Mouse (Mus musculus): Measurements from ENCODE around the gene Apoc2.

Apoc2 gene

GRCm38 (mm10) chr7:19678901-19679300 lies 1.2 kb upstream of the Apoc2 start:
- DNase-seq (ENCODE audit: low spot score) = no peak

- DNase-seq (ENCODE audit: low spot score) = no peak
These were observed 1.1 kb downstream of the Apoc2 start for GRCm38 (mm10) chr7:19676662-19677061.

DNA sequence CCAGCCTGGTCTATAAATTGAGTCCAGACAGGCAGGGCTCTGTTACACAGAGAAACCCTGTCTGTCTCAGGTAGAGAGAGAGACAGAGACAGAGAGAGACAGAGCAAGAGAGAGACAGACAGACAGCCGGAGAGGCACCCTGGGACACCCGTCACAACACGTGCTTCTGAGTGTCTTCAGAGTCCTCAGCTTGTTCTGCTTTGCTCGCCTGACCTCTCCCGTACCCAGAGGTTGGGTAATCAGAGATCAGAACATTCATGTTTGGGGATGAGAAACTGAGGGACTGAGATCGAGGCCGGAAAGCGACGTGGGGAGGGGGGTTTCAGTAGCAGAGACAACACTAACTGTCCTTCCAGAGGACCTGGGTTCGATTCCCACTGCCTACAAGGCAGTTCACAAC lies 1.9 kb downstream of the Apoc2 start:
- peak; percentile 43 for DNase-seq (ENCODE audit: low spot score)

DNA sequence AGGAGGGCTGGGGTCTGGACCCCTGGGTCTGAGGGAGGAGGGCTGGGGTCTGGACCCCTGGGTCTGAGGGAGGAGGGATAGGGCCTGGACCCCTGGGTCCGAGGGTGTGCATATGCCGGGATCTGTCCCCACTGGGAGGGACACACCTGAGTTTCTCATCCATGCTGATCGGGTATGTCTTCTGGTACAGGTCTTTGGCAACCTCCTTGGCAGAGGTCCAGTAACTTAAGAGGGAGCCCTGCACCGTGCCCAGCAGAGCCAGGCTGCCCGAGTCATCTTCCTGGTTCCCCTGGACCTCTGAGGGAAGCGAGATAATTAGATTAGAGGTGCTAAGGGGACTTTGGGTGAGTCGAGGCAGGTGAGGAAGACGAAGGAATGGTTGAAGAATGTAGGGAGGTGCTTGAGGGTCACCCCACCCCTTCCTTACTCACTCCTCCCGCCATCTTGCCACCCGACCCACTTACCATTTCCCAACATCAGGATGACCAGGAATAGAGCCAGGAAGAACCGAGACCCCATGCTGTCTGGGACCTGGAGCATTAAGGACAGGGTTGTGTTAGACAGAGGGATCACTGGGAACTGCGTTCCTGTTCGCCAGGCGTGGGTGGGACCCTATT lies 4.5 kb downstream of the Apoc2 start:
- no peak for DNase-seq (ENCODE audit: low spot score)

GRCm38 (mm10) chr7:19671511-19671910 lies 6.2 kb downstream of the Apoc2 start:
- DNase-seq (ENCODE audit: low spot score) = no peak

DNA sequence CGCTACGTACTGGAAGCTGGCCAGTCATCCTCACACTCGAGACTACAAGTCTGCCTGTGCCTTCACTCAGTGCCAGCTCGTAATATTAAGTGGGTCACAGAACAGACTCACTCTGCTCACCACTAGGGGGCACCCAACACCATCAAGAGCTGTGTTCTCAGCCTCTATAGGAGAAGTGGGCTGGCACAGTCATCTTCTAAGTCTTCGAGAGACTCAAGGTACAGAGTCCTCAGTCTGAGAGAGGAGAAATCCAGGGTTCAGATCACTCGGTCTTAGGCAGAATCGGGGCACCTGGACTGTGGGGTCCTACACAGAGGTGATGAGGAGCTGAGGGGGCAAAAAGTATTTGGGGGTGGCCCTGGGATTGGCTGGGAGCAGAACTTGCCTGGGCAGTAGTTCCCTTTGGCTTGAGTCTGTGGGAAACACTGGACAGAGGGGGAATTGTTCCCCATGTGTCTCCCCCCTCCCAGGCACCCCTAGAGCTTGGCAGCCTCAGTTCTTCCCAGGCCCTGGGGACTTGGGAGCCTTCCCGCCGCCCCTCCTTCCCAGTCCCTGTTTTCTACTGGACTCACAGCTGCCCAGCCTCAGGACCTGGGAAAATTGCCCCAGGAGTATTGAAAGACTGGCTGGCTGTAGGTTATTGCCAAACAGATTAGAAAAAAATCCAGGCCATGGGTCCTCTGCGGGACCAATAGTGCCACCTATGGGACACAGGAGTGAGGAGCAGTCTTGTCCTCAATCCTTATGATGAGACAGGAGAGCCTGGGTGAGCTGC lies 8.6 kb downstream of the Apoc2 start:
- DNase-seq (ENCODE audit: low spot score) = peak; percentile 97

DNA sequence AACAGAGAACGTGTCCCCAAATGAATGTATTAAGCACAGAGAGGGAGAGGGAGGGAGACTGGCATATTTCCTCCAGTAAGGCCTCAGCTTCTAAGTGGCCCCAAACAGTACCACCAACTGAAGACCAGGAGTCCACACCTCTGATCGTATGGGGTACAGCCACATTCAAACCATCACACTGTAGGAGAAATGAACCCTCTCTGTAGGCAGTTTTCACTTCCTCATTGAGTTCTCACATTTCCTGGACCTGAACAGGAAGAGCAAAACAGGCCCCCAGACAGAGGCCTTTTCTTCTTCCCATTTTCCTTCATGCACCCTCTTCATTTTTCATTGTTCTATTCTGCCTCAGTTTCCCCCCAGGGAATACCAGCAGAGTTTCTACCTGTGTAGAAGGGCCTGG lies 10.3 kb downstream of the Apoc2 start:
- no peak for DNase-seq (ENCODE audit: low spot score)

DNA sequence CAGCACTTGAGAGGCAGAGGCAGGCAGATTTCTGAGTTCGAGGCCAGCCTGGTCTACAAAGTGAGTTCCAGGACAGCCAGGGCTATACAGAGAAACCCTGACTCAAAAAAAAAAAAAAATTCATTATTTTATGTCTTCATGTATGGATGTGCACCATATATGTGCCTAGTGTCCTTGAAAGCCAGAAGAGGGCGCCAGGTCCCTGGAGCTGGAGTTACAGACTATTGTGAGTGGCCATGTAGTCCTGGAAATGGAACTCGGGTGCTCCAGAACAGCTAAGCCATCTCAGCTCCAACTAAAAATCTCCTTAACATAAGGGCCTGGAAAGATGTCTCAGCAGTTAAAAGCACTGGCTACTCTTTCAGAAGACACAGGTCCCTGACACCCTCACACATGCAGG lies 11.0 kb downstream of the Apoc2 start:
- DNase-seq (ENCODE audit: low spot score) = peak; percentile 14

GRCm38 (mm10) chr7:19664955-19665841 lies 12.5 kb downstream of the Apoc2 start, which contains the start of gene Clptm1:
Gene Clptm1 (minus strand): TSS chr7:19665033.
- DNase-seq (ENCODE audit: low spot score) = peak; percentile 96

GRCm38 (mm10) chr7:19664455-19664954 lies 13.2 kb downstream of the Apoc2 start:
- DNase-seq (ENCODE audit: low spot score) = no peak

GRCm38 (mm10) chr7:19663940-19664339 lies 13.8 kb downstream of the Apoc2 start:
- no peak for DNase-seq (ENCODE audit: low spot score)

DNA sequence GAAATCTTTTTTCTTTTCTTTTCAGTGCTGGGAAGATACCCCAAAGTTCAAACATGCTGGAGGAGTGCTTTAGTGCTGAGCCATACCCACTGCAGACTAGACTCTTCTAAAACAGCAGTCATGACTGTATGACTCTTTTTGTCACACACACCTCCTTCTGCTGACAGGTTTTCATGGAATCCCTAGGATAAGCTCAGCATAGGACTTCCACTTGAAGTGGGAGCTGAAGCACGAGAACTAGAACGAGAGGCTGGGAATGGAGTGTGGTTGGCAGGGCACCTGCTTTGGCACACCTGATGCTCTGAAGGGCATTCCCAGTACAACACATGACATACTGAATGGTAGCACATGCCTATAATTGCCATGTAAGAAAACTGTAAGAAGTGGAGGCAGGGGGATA lies 25.1 kb downstream of the Apoc2 start:
- no peak for DNase-seq (ENCODE audit: low spot score)

- DNase-seq (ENCODE audit: low spot score) = no peak
These were observed 26.5 kb downstream of the Apoc2 start for GRCm38 (mm10) chr7:19651063-19651786.

GRCm38 (mm10) chr7:19641223-19641622 lies 36.5 kb downstream of the Apoc2 start:
- no peak for DNase-seq (ENCODE audit: low spot score)

DNA sequence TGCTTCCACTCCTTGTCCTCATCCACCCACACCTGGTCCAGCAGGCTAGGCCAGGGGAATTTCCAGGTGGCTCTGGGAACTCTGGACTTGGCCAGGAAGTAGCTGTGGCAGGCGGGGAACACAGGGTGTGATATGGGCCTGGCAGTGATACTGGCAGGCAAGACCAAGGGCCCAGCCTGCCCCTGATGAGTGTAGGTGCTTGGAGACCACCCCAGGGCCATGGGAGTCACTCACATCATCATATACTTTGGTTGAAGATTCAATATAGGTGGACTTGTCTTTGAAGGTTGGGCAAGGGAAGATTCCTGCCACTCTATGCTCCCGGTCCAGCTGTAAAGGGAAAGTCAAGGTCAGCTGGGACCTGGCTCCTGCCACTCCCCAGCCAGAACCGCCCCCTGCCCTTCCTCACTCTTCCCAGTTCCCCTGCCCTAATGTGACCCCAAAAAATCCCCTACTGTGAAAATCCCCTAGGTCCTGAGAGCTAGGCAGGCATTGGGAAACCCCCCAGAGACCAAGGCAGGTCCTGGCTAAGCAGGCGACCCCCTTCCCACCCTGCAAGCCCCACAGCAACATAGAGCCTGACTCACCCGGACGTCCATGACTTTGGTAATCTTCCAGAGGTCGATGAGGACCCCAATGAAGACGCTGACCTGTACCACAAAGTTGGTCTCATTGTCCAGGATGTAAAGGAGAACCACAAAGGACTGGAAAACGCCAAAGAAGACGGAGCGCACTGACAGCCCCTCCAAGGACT lies 42.5 kb downstream of the Apoc2 start:
- no peak for DNase-seq (ENCODE audit: low spot score)

DNA sequence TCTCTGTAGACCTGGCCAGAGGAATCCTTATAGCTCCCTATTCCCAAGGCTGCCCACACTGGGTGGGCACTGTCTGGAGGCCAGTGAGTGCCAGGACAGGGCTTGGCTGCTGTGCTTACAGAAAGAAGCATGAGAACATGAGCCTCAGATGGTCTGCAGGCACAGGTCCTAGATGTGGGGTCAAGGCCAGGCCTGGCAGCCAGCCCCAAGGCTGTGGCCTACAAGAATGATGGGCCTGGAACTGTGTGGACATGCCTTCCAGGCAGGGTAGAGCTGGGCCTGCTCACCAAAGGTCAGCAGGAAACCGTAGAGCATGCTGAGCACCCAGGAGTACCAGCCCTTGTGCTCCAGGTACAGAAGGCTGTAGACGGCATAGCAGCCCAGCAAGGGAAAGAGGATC lies 43.1 kb downstream of the Apoc2 start:
- no peak for DNase-seq (ENCODE audit: low spot score)

GRCm38 (mm10) chr7:19633855-19634254 lies 43.9 kb downstream of the Apoc2 start:
- no peak for DNase-seq (ENCODE audit: low spot score)

GRCm38 (mm10) chr7:19633197-19633596 lies 44.5 kb downstream of the Apoc2 start:
- DNase-seq (ENCODE audit: low spot score) = no peak

GRCm38 (mm10) chr7:19632720-19633119 lies 45.0 kb downstream of the Apoc2 start:
- no peak for DNase-seq (ENCODE audit: low spot score)

DNA sequence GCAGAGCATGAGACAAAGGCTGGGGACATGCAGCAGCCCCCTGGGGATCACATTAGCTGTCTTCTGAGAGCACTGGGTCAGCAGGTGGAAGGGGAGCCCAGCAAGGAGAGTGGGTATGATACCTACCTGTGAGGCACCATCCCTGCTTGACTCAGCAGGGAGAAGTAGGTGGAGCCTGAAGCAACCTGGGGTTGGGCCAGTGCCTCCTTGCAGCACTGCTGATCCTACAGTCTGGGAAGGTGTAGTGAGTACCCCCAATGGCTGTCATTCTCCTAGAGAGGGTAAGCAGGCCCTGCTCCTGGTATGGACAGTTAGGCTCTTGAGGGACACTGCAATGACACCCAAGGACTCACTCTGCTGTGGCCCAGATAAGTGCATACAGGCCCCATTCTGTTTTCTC lies 45.5 kb downstream of the Apoc2 start:
- no peak for DNase-seq (ENCODE audit: low spot score)

- DNase-seq (ENCODE audit: low spot score) = peak; percentile 84
These were observed 48.4 kb downstream of the Apoc2 start, which contains the start of gene Relb for GRCm38 (mm10) chr7:19629361-19629734. Gene Relb (minus strand): TSS chr7:19629438.
